Mouse (Mus musculus): Measurements from ENCODE around the gene Mmd2. TPM values are rescaled to one million over a fixed set of nuclear protein-coding genes. Genes with fewer than 3 reads are reported as not detected.

Gene Mmd2
- total and polyA plus RNA-seq, 3 experiments, result not detected

GRCm38 (mm10) chr5:142619866-142620265, 11.3 kb upstream of the Mmd2 start:
- Histone ChIP-seq H3K79me2 (ENCODE audit: control insufficient read depth, insufficient read depth, low read length, poor library complexity) (no peaks in the 10 kb centered on the region), H3K9ac (ENCODE audit: control insufficient read depth, low read depth, low read length, poor library complexity, severe bottlenecking) (no peak overlapping the region), H3K4me3 (ENCODE audit: control insufficient read depth in 1 of 2, insufficient read depth in 1 of 2, low read depth in 2 of 2, low read length in 2 of 2) (no peak overlapping the region), H3K27ac (ENCODE audit: control insufficient read depth, low read depth, low read length) (no peak overlapping the region), H3K36me3 (ENCODE audit: control insufficient read depth in 1 of 2, insufficient read depth in 2 of 2, low read length in 2 of 2) (no peaks in the 10 kb centered on the region), H3K4me1 (ENCODE audit: control insufficient read depth in 1 of 2, insufficient read depth in 2 of 2, low read length in 2 of 2) (no peaks in the 10 kb centered on the region), H3K27me3 (ENCODE audit: control insufficient read depth in 1 of 2, insufficient read depth in 2 of 2, low read length in 2 of 2) (no peaks in the 10 kb centered on the region; a peak in 2 of 4 replicates), H3K9me3 (replicated peaks; ENCODE audit: insufficient read depth, low read length) (no peaks in the 10 kb centered on the region)
- DNase-seq (ENCODE audit: low read depth, low spot score), result peak; percentile 30
- TF ChIP-seq RAD21 (IDR thresholded peaks at IDR 0.05; ENCODE audit: low read depth, low read length) (peak; percentile 61), MYC (IDR thresholded peaks at IDR 0.05; ENCODE audit: low read depth, low read length) (no peak), CTCF (IDR thresholded peaks at IDR 0.05 in 2 of 3, conservative IDR thresholded peaks at IDR 0.05 in 1 of 3; ENCODE audit: control insufficient read depth in 1 of 3, insufficient read depth in 1 of 3, low read depth in 2 of 3, low read length in 3 of 3, poor library complexity in 1 of 3, severe bottlenecking in 1 of 3) (peak; percentile 34 to 77 (median 76); a peak in 5 of 6 replicates), USF1 (IDR thresholded peaks at IDR 0.05; ENCODE audit: low read depth, low read length) (no peak), ZC3H11A (IDR thresholded peaks at IDR 0.05; ENCODE audit: low read depth, low read length) (no peak), E2F4 (IDR thresholded peaks at IDR 0.05; ENCODE audit: borderline replicate concordance, low read depth, low read length) (no peak), GATA1 (IDR thresholded peaks at IDR 0.05; ENCODE audit: low read depth, low read length) (no peak), USF2 (IDR thresholded peaks at IDR 0.05; ENCODE audit: borderline replicate concordance in 1 of 2, insufficient read depth in 1 of 2, low read depth in 1 of 2, low read length in 2 of 2) (no peak), SMC3 (IDR thresholded peaks at IDR 0.05; ENCODE audit: low read depth, low read length) (peak; percentile 69), MAX (IDR thresholded peaks at IDR 0.05; ENCODE audit: low read length) (no peak), CHD1 (IDR thresholded peaks at IDR 0.05; ENCODE audit: low read depth, low read length) (no peak), POLR2A (IDR thresholded peaks at IDR 0.05; ENCODE audit: control insufficient read depth in 1 of 2, insufficient read depth in 1 of 2, low read depth in 1 of 2, low read length in 2 of 2, poor library complexity in 1 of 2) (no peak), CHD2 (IDR thresholded peaks at IDR 0.05; ENCODE audit: low read length) (no peak), UBTF (IDR thresholded peaks at IDR 0.05; ENCODE audit: borderline replicate concordance, insufficient read depth, low read depth, low read length) (no peak), TBP (IDR thresholded peaks at IDR 0.05; ENCODE audit: low read depth, low read length) (no peak), GABPA (IDR thresholded peaks at IDR 0.05; ENCODE audit: low read depth, low read length) (no peak), MAFK (IDR thresholded peaks at IDR 0.05; ENCODE audit: borderline replicate concordance, low read depth, low read length) (no peak), RCOR1 (IDR thresholded peaks at IDR 0.05; ENCODE audit: low read depth, low read length) (no peak), ZKSCAN1 (IDR thresholded peaks at IDR 0.05; ENCODE audit: low read depth, low read length) (no peak)

- DNase-seq (ENCODE audit: low read depth, low spot score), result no peak
- no peak overlapping the region for H3K4me3 ChIP-seq (ENCODE audit: control insufficient read depth in 1 of 2, insufficient read depth in 1 of 2, low read depth in 2 of 2, low read length in 2 of 2)
- no peaks in the 10 kb centered on the region for H3K9me3 ChIP-seq (replicated peaks; ENCODE audit: insufficient read depth, low read length)
- H3K36me3 ChIP-seq (ENCODE audit: control insufficient read depth in 1 of 2, insufficient read depth in 2 of 2, low read length in 2 of 2), result no peaks in the 10 kb centered on the region
- H3K9ac ChIP-seq (ENCODE audit: control insufficient read depth, low read depth, low read length, poor library complexity, severe bottlenecking), result no peak overlapping the region
- no peaks in the 10 kb centered on the region; a peak in 1 of 4 replicates for H3K27me3 ChIP-seq (ENCODE audit: control insufficient read depth in 1 of 2, insufficient read depth in 2 of 2, low read length in 2 of 2)
- H3K27ac ChIP-seq (ENCODE audit: control insufficient read depth, low read depth, low read length), result no peak overlapping the region
- no peaks in the 10 kb centered on the region for H3K79me2 ChIP-seq (ENCODE audit: control insufficient read depth, insufficient read depth, low read length, poor library complexity)
- no peaks in the 10 kb centered on the region for H3K4me1 ChIP-seq (ENCODE audit: control insufficient read depth in 1 of 2, insufficient read depth in 2 of 2, low read length in 2 of 2)
- TF ChIP-seq HCFC1 (IDR thresholded peaks at IDR 0.05; ENCODE audit: low read depth, low read length) (no peak), MYB (IDR thresholded peaks at IDR 0.05; ENCODE audit: low read depth, low read length) (no peak), MYC (IDR thresholded peaks at IDR 0.05; ENCODE audit: low read depth, low read length) (no peak), MEF2A (IDR thresholded peaks at IDR 0.05; ENCODE audit: extremely low read depth, insufficient replicate concordance, low read depth, low read length, poor library complexity, severe bottlenecking) (no peak), POLR2AphosphoS2 (IDR thresholded peaks at IDR 0.05; ENCODE audit: low read length) (no peak), MAFK (IDR thresholded peaks at IDR 0.05; ENCODE audit: borderline replicate concordance, low read depth, low read length) (no peak), MAZ (IDR thresholded peaks at IDR 0.05; ENCODE audit: low read depth, low read length) (no peak), ZNF384 (IDR thresholded peaks at IDR 0.05; ENCODE audit: low read depth, low read length) (no peak), ZKSCAN1 (IDR thresholded peaks at IDR 0.05; ENCODE audit: low read depth, low read length) (no peak), ETS1 (IDR thresholded peaks at IDR 0.05; ENCODE audit: low read depth, low read length) (no peak), MAX (IDR thresholded peaks at IDR 0.05; ENCODE audit: low read length) (no peak), MXI1 (IDR thresholded peaks at IDR 0.05; ENCODE audit: low read depth, low read length) (no peak), TAL1 (IDR thresholded peaks at IDR 0.05; ENCODE audit: low read length) (no peak), NRF1 (IDR thresholded peaks at IDR 0.05; ENCODE audit: insufficient read depth, low read depth, low read length, poor library complexity, severe bottlenecking) (no peak)
Measured at GRCm38 (mm10) chr5:142616326-142616725, 7.7 kb upstream of the Mmd2 start.

Data from MEL (cell line).